Mouse (Mus musculus) stomach, adult 2 months (tissue): Measurements from ENCODE around the gene Tmem216. TPM values are rescaled to one million over a fixed set of nuclear protein-coding genes. Genes with fewer than 3 reads are reported as not detected.

Experiments
- polyA plus RNA-seq: library from polyadenylated mRNA; depleted of rRNA; stranded (reverse); fragments of >200 nt; gene quantifications from 2 replicates; pipeline ENCODE4 v1.2.3, GENCODE M21; 2012; rRNA removed

Gene Tmem216
- 4.7 and 5.8 TPM in 2 replicates for polyA plus RNA-seq

GRCm38 (mm10) chr19:10555624-10556510 is at the start of gene Tmem216:
Gene Tmem216, minus strand, starts transcription at chr19:10556238.

GRCm38 (mm10) chr19:10605293-10605900 is 49.4 kb upstream of the Tmem216 start, which contains the start of the genes Ddb1 and Tkfc:
Gene Ddb1, plus strand, starts transcription at chr19:10605327.
Gene Tkfc, minus strand, starts transcription at chr19:10605654.

DNA sequence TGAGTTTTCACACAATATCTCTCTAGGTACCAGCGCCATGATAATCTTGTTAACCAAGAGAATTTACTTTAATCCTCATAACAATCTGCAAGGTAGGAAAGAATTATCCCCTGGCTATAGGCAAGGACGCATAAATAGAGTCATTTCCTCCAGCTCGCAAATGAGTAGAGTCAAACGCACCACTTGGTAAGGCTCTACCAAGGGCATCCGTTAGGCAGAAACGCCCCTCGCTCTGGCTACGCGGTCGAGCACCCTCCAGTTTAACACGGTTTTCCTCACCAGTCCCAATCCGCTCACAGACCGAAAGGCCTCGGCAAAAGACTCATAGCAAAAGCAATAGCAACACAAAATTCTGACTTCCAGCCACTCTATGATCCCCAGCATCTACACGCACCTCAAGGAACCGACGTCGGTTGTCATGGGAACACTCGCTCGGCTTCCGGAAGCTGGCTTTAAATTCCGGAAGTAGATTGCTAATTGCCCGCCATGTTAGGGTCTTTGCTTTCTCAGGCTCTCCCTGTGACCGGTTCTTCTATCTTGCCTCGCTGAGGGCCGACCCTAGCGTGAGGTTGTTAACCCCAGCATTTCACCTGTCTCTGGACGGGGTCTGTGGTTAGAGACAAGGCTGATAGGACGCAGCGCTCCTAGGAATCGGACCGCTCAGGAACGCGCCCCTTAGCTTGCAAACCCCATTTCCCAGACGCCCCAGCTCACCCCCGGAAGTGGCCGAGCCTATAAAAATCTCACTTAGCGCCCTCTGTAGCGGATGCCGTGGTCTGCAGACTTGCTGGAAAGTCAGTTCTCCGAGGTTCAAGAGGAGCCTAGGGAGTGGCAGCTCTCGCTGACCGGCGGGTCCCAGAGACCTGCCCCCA is 20.9 kb upstream of the Tmem216 start, which contains the start of the genes Cyb561a3 and Tmem138:
Gene Cyb561a3, plus strand, starts transcription at position 483 of the 872 bp plus-strand sequence.
Gene Tmem138, minus strand, starts transcription at position 673 of the 872 bp plus-strand sequence.

GRCm38 (mm10) chr19:10525910-10526309 is 30.1 kb downstream of the Tmem216 start, which contains the start of gene Sdhaf2:
Gene Sdhaf2, minus strand, starts transcription at chr19:10526142.

DNA sequence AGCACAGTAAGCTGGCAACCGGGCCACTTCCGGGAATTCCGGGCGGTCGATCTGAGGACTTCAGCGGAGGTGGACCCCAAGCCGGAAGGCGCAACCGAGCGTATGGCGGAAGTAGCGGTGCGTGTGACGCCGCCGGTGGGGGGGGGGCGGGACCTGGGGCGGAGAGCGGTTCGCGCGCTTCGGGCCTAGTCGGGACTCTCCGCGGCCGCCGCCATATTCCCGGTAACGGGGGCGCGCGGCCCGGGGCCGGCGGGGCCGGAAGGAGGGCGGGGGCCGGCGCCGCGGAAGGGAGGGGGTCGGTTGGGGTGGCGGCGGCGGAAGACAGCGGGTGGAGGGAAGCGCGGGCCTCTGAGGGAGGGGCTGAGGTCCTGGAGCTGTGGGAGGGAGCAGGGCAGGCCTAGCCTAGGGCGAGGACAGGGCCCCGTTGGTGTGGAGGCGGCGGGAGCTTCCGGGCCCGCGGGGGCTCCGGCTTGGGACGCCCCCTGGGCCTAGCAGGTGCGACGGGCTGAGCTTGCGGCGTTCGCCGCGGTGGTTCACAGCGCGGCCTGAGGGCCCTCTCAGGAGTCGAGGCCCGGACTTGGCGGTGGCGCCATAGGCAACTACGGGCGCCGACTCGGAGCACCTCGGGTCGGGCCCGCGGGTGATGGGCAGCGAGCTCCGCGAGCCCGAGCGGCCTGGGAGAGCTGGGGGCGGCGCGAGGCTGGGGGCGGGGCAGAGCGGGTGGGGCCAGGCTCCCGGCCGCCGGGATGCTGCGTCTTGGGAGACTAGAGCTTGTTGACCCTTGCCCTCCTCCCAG is 30.7 kb downstream of the Tmem216 start, which contains the start of gene Cpsf7:
Gene Cpsf7, plus strand, starts transcription at position 161 of the 796 bp plus-strand sequence.

Other genes with a start within 250 kb of the Tmem216 start
- 4.6 and 5.7 TPM in 2 replicates for gene Syt7, start 167.1 kb downstream of the Tmem216 start, polyA plus RNA-seq
- gene Lrrc10b, start 98.8 kb downstream of the Tmem216 start, polyA plus RNA-seq = 10.3 and 15.4 TPM in 2 replicates
- 0.17 and 0.18 TPM in 2 replicates for gene Ppp1r32, start 73.3 kb downstream of the Tmem216 start, polyA plus RNA-seq
- 8.9 and 10.5 TPM in 2 replicates for gene Cpsf7, start 31.0 kb downstream of the Tmem216 start, polyA plus RNA-seq
- 3.5 and 3.6 TPM in 2 replicates for gene Sdhaf2, start 30.1 kb downstream of the Tmem216 start, polyA plus RNA-seq
- 16.8 and 17.4 TPM in 2 replicates for gene Cyb561a3, start 20.9 kb upstream of the Tmem216 start, polyA plus RNA-seq
- gene Tmem138, start 21.1 kb upstream of the Tmem216 start, polyA plus RNA-seq = 3.2 and 3.5 TPM in 2 replicates
- gene Ddb1, start 49.1 kb upstream of the Tmem216 start, polyA plus RNA-seq = 25.3 and 35.1 TPM in 2 replicates
- gene Tkfc, start 49.4 kb upstream of the Tmem216 start, polyA plus RNA-seq = 3.3 and 3.8 TPM in 2 replicates
- gene Vwce, start 78.0 kb upstream of the Tmem216 start, polyA plus RNA-seq = 0.05 and 0.08 TPM in 2 replicates
- gene Pga5, start 121.8 kb upstream of the Tmem216 start, polyA plus RNA-seq = 87.4 and 147 TPM in 2 replicates
- 21.5 and 23.0 TPM in 2 replicates for gene Vps37c, start 132.5 kb upstream of the Tmem216 start, polyA plus RNA-seq
- 0.45 and 0.65 TPM in 2 replicates for gene Cd5, start 182.8 kb upstream of the Tmem216 start, polyA plus RNA-seq